Mouse (Mus musculus) gastrocnemius, postnatal 14 days (tissue): ENCODE measurements around the gene Cpne2. TPM values are rescaled to one million over a fixed set of nuclear protein-coding genes. Genes with fewer than 3 reads are reported as not detected.
A peak's percentile ranks its signal among the peaks of the same experiment; 100 is the strongest.

ENCODE experiments used
- DNase-seq: peaks from one replicate; pipeline ENCODE4 v3.0.0; 2021; ENCODE audit warnings: mixed read lengths
- intact Hi-C: fragments of 180-260 bp; cut with DNase I; formaldehyde crosslinking; loops from one replicate; pipeline ENCODE4 v1.15.1; 2025; ENCODE audit warnings: low total_unique reads
- long read RNA-seq, 2 experiments: library from polyadenylated mRNA; stranded (forward); transcript quantifications; one replicate each; pipeline ENCODE4 v2.0.0; 2021
- total RNA-seq, 2 experiments: library from RNA; stranded (reverse); gene quantifications; 2 replicates each; pipeline ENCODE4 v1.2.3; 2021

Gene Cpne2
- 10 to 100 TPM; 13.4 to 20.7 TPM for total RNA-seq
- long read RNA-seq, experiment 1, transcript Cpne2-201 (16 exons, 2,342 nt), result major isoform, 14 of 18 reads
- long read RNA-seq, experiment 1, partial matches to known transcripts, result 0 of 18 reads
- long read RNA-seq, experiment 1, other reads (novel, unspliced or antisense), result 3 of 18 reads
- long read RNA-seq, experiment 2, partial matches to known transcripts, result 1 of 7 reads
- long read RNA-seq, experiment 2, other reads (novel, unspliced or antisense), result 1 of 7 reads

DNA sequence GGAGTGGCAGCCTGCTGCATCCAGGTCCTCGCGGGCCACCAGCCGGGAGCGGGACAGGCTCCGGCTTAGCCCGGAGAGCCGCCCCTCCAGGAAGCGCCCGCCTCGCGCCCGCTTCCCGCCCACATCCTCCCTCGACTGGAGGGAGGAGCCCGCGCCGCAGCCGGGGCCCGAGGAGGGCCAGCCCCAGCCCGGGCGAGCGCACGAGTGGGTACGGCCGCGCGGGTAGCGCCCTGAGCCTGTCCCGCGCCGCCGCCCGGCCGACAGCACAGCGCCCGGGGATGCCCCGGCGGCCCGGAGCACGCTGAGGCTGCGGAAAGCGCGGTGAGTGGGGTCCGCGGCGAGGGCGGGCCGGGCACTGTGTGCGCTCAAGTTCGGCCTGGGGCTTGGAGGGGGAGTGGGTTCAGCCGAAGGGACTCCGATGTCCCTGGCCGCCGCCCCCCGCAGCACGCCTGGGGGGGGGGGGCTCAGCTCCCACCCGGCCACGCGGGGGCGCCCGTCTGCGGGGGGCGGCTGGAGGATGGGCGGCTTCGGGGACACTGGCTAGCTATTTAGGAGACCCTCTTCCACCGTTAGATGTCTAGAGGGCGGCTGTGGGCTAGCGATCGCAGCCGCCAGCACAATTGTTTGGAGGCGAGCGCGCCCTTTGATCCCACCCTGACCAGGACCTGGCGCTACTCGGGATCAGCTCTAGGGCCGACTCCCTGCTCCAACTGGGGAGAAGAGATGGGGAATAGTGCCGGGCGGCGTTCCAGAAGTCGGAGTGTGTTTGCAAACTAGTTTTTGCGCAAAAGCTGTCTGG is at the start of gene Cpne2:
Gene Cpne2, plus strand, starts transcription at position 118 of the 799 bp plus-strand sequence.
- intact Hi-C loops, result no loop called here

DNA sequence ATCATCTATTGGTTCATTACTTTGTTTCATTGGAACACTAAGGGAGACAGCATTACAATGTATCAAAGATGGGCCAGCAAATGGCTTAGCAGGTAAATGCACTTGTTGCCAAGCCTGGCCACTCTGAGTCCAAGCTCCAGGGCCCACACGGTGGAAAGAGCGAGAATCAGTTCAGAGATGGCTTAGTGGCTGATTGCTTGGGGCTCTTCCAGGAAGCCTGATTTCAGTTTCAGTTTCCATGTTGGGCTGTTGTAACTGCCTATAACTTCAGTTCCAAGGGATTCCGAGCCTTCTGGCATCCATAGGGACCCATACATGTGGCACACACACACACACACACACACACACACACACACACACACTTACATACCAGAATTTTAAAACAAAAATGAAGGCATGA is 47.5 kb upstream of the Cpne2 start:
- intact Hi-C loops, result loop anchor here (2.0 kb wide), 1 partner anchor 150 kb away; no protein-coding TSS in a partner anchor
- DNase-seq, result no peak

More for the DNA sequence above, at the start of gene Cpne2:
- peak; percentile 83 for DNase-seq

DNA sequence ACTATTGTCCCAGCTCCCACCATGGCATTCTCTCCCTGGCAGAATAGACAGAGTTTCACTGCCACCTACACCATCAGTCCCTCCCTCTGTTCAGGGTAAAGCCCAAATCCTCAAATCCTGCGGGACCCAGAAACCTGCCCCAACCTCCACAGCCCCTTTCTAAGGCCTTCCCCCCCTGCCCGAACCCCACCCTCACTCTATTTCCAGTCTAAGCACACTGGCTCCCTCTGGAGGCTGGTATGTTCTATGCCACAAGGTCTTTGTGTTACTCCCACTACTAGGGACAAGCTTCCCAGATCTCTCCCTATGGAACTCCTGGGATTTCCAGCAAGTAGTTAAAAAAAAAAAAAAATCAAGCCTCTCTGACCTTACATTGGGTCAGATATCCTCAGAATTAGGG is 46.9 kb upstream of the Cpne2 start:
- DNase-seq, result peak; percentile 47
- intact Hi-C loops, result loop anchor here (2.0 kb wide), 1 partner anchor 151 kb away; no protein-coding TSS in a partner anchor

DNA sequence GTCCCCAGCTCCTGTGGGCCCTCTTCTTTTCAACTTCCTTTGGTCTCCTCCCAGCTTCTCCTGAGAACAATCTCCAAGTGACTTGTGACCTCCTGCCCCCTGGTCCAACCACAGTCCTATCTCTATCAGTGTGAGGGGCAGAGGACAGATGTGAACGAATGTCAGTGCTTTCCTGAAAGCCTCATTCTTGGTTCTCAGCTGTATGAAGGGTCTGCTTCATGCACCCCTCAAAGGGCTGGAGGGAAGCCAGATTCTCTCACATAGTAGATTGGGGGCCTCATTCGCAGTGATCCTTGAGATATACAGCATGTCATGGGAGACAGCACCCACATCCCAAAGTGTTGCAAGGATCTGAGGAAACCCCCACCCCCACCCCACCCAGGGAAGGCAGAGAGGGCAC is 44.8 kb upstream of the Cpne2 start:
- no peak for DNase-seq
- intact Hi-C loops, result no loop called here

DNA sequence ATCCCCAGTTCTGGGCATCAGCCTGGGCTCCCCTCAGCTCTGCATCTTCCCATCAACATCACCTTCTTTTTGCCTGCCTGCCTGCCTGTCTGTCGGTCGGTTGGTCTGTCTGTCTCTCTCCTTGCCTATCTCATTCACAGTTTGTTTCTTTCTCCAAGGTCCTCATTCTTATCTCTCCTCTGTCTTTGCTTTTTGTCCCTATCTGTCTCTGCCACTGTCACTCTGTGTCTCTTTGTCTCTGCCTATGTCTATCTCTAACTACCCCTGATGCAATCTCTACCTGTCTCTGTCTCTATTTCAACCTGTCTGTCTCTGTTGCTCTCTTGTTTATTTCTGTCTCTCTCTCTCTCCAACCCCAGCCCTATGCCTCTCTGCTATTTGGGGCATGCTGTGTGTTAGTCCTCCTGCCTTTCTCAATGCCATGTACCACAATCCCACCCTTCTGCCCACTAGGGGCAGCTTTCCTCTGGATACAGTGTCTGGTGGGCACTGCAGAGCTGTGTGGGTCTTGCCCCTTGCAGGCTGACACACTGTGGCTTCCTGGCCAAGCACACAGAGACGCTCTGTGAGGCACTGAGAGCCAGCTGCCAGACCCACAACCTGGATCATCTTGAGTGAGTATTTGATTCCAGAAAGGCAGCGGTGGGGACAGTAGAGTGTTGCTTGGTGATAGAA is 42.8 kb upstream of the Cpne2 start:
- intact Hi-C loops, result loop anchor here (2.0 kb wide), 1 partner anchor 159 kb away; no protein-coding TSS in a partner anchor

DNA sequence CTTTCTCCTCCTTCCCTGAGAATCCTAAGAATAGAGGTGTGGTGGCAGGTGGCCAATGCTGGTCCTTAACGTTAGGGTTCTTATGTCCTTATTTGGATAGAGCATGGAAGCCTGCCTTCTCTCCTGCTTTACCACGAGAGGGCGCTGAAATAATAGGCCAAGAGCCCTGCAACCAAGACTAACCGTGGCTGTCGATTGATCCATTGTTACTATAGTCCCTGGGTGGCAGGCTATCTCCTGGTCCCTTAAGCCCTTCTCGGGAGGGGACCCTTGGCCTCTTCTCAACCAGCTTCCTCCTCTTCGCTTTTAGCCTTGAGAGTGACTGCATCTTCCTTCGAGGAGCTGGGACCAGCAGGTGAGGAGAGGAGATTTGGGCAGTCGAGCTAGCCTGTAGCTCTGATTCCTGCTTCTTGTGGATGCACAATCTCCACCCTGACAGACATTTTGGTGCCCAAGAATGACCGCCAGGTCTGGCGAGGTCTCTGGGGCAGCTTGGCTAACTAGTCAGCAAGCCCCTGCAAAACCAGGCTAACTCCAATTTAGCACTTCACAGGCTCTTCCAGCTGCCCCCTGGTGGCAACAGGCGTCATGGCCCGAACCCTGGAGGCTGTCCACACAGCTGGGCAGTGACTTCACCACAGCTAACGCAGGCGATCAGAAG is 40.6 kb upstream of the Cpne2 start:
- intact Hi-C loops, result no loop called here

More for the DNA sequence above, 42.8 kb upstream of the Cpne2 start:
- no peak for DNase-seq

DNA sequence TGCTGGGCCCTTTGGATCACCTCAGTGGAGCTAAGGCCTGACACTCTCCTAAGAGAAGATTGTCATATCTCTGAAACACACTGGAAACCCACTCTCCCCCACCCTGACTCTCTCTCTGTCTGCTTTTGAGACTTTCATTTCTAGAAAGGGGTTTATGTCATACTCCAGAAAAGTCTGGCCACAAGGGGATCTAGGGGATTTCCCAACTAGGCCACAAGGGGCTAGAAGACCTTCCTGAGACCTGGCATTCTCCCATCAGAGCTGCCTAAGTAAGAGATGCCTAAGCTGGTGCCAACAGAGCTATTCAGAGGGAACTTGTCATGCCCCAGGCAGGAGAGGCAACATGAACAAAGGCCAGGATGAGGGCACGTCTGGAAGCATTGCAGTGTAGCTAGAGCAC is 39.5 kb upstream of the Cpne2 start:
- intact Hi-C loops, result no loop called here
- no peak for DNase-seq

More for the DNA sequence above, 40.6 kb upstream of the Cpne2 start:
- DNase-seq, result peak; percentile 81

DNA sequence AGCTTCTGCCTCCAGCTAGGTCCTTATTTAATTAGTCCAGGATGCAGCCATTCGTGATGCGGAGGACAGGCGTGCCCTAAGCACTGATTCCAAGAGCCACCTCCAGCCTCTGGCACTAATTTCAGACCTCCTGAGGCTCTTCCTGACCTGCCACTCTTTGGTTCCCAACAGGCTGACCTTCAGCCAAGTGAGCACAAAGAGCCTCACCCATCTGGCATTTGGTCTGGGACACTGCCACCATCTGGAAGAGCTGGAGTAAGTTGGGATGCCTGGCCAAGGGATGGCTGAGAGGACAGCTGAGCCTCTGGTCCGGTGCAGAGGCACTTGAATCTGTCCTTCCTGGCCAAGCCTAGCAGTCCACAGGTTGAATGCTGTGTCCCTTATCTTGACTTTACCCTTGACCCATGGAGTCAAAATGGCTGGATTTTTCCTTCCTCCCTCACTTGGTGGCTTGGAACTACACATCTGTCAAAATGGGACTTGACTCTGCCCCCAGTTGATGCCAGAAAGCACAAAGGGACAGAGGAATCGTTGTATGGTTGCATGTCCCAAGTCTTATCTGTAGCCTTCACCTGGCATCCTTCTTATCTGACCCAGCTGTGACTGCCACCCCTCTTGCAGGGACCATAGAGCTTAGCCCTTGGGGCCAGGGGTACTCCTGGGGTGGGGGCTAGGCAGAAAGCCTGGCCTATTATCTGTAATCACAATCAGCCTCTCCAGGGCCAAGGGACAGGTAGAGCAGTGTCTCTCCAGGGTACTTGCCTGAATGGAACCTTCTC is 17.2 kb upstream of the Cpne2 start:
- DNase-seq, result no peak
- intact Hi-C loops, result no loop called here

DNA sequence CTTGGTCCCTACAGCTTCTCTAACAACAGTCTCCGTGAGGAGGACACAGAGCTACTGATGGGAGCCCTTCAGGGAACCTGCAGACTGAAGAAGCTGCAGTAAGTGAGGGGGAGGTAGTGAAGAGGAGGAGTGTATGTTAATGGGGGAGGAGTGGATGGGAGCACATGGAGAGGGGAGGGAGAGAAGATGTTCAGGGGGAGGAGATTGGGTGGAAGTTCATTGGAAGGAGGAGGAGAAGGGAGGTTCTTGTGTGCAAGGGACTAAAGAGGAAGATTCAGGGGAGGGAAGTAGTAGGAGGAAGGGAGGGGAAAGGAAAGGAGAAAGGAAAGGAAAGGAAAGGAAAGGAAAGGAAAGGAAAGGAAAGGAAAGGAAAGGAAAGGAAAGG is 16.6 kb upstream of the Cpne2 start:
- no peak for DNase-seq
- intact Hi-C loops, result no loop called here

DNA sequence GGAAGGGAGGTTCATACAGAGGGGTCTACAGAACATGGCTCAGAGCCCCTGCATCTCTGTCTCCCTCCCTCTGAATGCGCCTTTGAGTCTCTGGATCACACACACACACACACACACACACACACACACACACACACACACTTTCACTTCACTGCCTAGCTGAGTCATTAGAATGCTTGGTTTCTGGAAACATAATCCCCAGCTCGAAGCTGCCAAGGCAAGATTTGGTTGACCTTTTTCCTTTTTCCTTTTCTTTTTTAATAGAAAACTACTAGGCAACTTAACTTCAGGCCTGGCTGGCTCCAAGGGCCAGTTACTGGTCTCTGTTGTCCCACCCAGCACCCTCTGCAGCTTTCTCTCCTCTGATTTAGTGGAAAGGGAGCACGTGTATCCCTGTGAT is 16.0 kb upstream of the Cpne2 start:
- no peak for DNase-seq
- intact Hi-C loops, result no loop called here

DNA sequence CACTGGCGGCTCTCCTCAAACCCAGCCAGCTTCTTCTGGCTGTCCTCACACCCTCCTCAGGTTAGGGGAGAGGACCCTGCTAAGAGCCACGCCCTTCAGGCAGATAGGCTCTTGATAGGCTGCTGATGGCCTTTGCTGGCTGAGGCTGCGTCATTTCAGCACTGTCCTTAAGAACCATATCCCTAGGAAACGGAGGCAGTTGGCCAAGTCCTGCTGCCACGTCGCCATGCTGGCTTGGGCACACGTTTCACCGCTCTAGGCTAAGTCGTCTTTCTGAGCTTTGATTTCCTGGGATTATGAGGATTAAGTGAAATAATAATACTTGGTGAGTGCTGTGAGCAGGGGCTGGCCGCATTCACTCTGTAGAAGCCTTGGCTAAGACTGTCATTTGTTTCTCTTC is 14.5 kb upstream of the Cpne2 start:
- DNase-seq, result no peak
- intact Hi-C loops, result no loop called here

DNA sequence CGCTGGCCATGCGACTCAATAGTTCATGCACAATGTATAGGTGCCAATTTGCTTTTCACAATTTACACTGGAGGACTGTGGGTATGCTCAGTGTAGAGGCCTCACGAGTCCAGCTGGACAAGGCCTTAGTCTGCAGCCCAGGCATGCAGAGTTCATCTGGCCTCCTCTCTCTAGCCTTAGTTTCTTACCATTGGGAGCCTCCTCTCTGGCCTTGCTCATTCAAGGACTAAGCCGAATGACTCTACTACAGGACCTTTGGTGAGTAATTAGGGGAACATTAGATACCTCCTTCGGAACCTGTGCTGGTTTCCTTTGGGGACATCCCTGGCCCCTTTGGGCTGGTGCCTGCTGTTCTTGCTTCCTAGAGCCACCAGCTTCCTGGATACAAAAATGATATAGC is 13.8 kb upstream of the Cpne2 start:
- intact Hi-C loops, result no loop called here
- DNase-seq, result no peak

DNA sequence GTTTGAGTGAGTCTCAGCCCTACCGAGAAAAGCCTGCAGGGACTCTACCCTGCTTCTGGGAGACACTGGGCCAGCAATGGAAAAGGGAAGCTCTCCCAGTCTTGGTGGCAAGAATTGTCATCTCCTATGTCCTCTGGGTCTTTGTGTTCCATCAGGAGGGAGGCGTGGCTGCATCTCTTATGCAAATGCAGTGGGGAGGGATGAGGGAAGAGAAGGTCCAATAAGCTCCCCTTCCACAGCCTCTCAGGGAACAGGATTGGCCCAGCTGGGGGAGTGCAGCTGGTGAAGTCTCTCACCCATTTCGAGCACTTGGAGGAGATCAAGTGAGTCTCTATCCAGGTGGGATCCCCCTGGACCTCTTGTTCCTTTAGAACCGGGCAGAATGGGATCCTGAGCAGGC is 11.3 kb upstream of the Cpne2 start:
- intact Hi-C loops, result loop anchor here (10.0 kb wide), 1 partner anchor 163 kb away; no protein-coding TSS in a partner anchor
- no peak for DNase-seq

DNA sequence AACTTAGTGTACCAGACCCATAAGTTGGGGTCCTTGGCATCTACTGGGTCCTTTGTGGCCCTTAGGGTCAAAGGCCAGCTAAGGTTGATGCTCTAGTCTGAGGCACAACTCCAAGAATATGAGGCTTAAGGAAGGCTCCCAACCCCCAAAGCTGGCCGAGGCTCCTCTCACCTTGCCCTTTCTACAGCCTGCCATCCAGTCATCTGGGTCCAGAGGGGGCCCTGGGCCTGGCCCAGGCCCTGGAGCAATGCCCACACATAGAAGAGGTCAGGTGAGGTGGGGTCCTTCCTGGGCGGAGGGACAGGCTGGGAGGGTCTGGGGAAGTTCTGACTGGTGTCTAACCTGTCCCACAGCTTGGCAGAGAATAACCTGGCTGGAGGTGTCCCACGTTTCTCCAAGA is 10.3 kb upstream of the Cpne2 start:
- no peak for DNase-seq
- intact Hi-C loops, result loop anchor here (10.0 kb wide), 1 partner anchor 162 kb away; no protein-coding TSS in a partner anchor

DNA sequence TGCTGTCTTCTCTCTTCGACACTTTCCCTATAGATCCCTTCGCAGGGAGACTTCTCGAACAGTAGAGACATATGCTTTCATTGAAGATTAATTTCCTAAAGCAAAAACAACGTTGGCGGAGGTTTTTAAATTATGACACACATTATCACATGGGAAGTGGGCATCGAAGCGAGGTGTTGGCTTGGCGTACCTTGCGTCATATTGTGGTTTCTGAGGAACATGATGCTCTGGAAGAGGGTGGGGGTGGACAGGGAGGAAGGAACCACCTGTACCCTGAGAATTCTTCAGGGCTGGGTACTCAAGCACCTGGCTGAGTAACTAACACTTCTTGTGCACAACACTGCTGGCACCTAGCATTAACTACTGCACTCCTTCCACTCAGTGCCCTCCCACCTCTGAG is 8.2 kb upstream of the Cpne2 start:
- intact Hi-C loops, result loop anchor here (10.0 kb wide), 1 partner anchor 160 kb away; no protein-coding TSS in a partner anchor

DNA sequence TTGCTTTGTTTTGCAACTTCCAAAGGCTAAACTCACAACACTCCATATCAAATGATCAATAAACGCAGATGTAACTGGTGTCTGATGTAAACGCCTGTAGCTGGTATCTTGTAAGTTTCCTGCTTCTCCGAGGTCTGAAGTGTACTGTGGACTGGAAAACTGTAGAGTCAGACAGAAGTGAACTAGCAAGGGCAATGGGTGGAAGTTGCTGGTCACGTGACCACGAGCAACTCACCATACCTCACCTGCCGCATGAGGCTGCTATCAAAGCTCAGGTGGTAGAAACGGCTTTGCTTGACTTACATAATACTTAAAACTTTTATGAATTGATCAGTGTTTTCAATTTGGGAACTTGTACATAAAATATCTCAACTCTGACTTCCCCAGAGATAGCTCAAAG is 5.6 kb upstream of the Cpne2 start:
- DNase-seq, result no peak

More for the DNA sequence above, 8.2 kb upstream of the Cpne2 start:
- DNase-seq, result no peak

DNA sequence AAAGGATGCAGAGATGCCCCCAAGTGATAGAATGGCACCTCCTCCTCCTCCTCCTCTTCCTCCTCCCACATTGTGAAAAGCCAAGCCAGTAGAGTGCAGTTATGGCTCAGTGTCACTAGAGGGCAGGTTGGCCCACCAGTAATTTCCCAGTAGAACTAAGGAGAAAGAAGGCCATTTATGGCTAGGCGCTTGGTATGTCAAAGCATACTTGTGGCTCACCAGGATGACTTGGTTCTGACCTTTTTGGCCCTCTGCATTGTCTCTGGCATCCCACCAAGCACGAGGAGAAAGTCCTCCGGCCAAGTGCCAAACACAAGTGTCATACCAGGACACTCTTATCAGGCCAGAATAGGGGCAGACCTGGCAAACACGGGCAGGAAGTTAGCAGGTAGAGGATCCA is 4.5 kb upstream of the Cpne2 start:
- intact Hi-C loops, result loop anchor here (5.0 to 10.0 kb wide), 2 partner anchors 59 to 157 kb away; no protein-coding TSS in a partner anchor
- DNase-seq, result no peak

More for the DNA sequence above, 5.6 kb upstream of the Cpne2 start:
- intact Hi-C loops, result loop anchor here (5.0 to 10.0 kb wide), 2 partner anchors 60 to 158 kb away; no protein-coding TSS in a partner anchor

DNA sequence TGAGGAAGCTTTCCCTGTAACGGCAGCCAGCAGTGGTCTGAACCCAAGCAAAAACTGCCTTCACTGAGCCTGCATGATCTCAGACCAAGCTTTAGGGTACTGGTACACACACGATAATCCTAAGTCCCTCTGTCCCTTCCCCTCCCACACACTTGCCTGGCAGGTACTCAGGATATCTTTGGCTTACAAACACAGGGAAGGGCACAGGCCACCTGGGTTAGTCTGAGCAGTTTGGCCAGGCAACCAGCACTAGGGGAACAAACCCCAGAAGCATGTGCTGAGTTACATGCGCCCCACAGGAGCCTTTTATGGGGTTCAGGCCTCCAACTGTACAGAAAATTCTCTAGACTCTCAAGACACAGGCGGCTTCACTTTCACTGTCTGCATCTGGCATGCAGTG is 2.9 kb upstream of the Cpne2 start:
- intact Hi-C loops, result loop anchor here (5.0 to 10.0 kb wide), 2 partner anchors 57 to 155 kb away; no protein-coding TSS in a partner anchor
- no peak for DNase-seq

DNA sequence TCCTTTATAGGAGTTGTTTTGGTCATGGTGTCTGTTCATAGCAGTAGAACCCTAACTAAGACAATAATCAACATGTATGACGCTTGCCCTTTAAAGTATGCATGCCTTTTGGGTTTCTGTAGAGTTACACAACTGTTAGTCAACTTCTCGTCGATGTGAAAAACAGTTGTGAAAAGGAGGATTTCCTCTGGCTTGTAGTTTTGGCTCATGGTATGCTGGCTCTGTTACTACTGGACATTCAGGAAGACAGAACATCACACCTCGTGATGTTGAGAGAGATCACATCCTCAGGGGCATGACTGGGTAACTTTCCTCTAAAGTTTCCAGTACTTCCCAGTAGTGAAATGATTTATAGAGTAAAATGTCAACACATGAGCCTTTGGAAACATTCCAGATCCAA is 2.1 kb upstream of the Cpne2 start:
- DNase-seq, result no peak
- intact Hi-C loops, result no loop called here
